Mouse (Mus musculus): ENCODE measurements around the gene Vrk3.

DNA sequence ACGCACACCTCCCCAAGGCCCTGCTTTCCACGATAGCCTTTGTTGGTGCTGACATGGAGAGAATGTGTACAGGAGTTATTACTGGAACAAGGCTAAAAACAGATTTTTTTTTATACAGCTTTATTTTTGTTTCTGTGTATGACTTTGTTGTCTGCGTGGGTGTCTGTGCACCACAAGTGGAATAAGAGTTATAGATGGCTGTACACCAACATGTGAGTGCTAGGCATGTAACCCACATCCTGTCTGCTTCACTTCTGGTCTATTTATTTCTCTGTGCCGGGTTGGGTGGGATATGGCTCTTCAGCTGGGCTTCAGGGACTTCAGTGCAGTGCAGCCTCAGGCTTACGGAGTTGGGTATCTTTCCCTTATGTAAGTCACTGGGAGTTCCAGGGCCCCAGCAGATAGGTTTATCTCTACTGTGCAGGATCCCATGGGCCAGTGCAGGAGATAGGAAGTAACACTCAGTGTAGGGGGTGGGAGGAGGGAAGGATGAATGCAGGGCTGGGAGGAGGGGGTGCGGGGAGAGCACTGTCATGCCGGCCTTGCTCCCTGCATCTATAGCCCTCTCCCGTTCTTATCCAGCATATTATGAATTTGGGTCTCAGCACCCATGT, 24.5 kb downstream of the Vrk3 start:
- TF ChIP-seq POLR2A (IDR thresholded peaks at IDR 0.05; ENCODE audit: insufficient read depth, low read length) (no peak), EP300 (IDR thresholded peaks at IDR 0.05; ENCODE audit: insufficient read depth, low read depth, low read length) (no peak)
